In genomic region chr12:104433214-104433613, GRCm38 (mm10) we compare ENCODE assay signal across 24 mouse cellular contexts. TPM values are rescaled to one million over a fixed set of nuclear protein-coding genes. Genes with fewer than 3 reads are reported as not detected.
DNase-seq lines count a peak whose midpoint lies in the region; ATAC-seq and TF ChIP-seq lines count a peak whose summit lies in the region.
"Had no signal": no experiment of that assay in that cellular context is flagged by ENCODE, and none has a peak within 500 bp of the region (broad histone marks: within the 10 kb centered on the region; RNA-seq: fewer than 3 reads in every experiment).

No protein-coding gene starts in this region.

- no peaks in the 10 kb centered on the region for H3K9me3 ChIP-seq in forebrain, embryonic 11.5 days (ENCODE audit: control insufficient read depth, low read length)
- no peaks in the 10 kb centered on the region for H3K9me3 ChIP-seq in forebrain, embryonic 12.5 days
- H3K9me3 ChIP-seq in midbrain, embryonic 15.5 days = no peaks in the 10 kb centered on the region
- no peaks in the 10 kb centered on the region for H3K9me3 ChIP-seq in midbrain, embryonic 14.5 days (ENCODE audit: control insufficient read depth, low read length)
- H3K9me3 ChIP-seq in ES-Bruce4 (replicated peaks; ENCODE audit: control insufficient read depth, insufficient read depth, low read length, poor library complexity, severe bottlenecking) = no peaks in the 10 kb centered on the region
- H3K9me3 ChIP-seq: heart, embryonic 13.5 days had no signal

- H3K27ac ChIP-seq in forebrain, embryonic 11.5 days (ENCODE audit: low read depth, low read length) = no peak overlapping the region
- H3K27ac ChIP-seq in forebrain, embryonic 12.5 days = no peak overlapping the region
- no peak overlapping the region for H3K27ac ChIP-seq in midbrain, embryonic 15.5 days
- H3K27ac ChIP-seq in midbrain, embryonic 14.5 days (replicated peaks; ENCODE audit: low read depth, low read length) = no peak overlapping the region
- no peak overlapping the region for H3K27ac ChIP-seq in ES-Bruce4 (ENCODE audit: insufficient read depth, low read length)
- H3K27ac ChIP-seq: heart, embryonic 13.5 days; kidney, postnatal 0 days; liver, embryonic 14.5 days; macrophage had no signal

- TF ChIP-seq EP300 in ES-Bruce4 (IDR thresholded peaks at IDR 0.05; ENCODE audit: insufficient read depth, low read depth, low read length) = peak; percentile 78

- no peaks in the 10 kb centered on the region for H3K36me3 ChIP-seq in forebrain, embryonic 11.5 days (ENCODE audit: control insufficient read depth, insufficient read depth, low read length)
- no peaks in the 10 kb centered on the region for H3K36me3 ChIP-seq in forebrain, embryonic 12.5 days (replicated peaks)
- H3K36me3 ChIP-seq in midbrain, embryonic 15.5 days (replicated peaks) = no peaks in the 10 kb centered on the region
- H3K36me3 ChIP-seq in midbrain, embryonic 14.5 days (ENCODE audit: control insufficient read depth, insufficient read depth, low read length) = no peaks in the 10 kb centered on the region
- H3K36me3 ChIP-seq in ES-Bruce4 (ENCODE audit: control insufficient read depth, insufficient read depth, low read length, poor library complexity, severe bottlenecking) = no peaks in the 10 kb centered on the region
- H3K36me3 ChIP-seq: G1E; heart, embryonic 13.5 days had no signal

- no peak for TF ChIP-seq POLR2A in ES-Bruce4 (IDR thresholded peaks at IDR 0.05; ENCODE audit: insufficient read depth, low read length)

- no peak for TF ChIP-seq CTCF in ES-Bruce4 (IDR thresholded peaks at IDR 0.05; ENCODE audit: low read depth, low read length)

- DNase-seq in forebrain, embryonic 11.5 days (ENCODE audit: low spot score) = no peak
- DNase-seq in midbrain, embryonic 14.5 days = no peak
- peak; percentile 94 for DNase-seq in ZHBTc4 (ENCODE audit: low read depth, low spot score)
- no peak for DNase-seq in cerebellum, postnatal 25 days
- DNase-seq: cerebellum, adult 11 months; cerebellum, adult 9-10 months; forebrain, postnatal 0 days; heart, postnatal 10 days; liver; lung, adult 2 months; lung, postnatal 10 days; thymus, adult 2 months; thymus, postnatal 36 days had no signal

- H3K4me3 ChIP-seq in forebrain, embryonic 11.5 days (ENCODE audit: low read depth, low read length) = no peak overlapping the region
- no peak overlapping the region for H3K4me3 ChIP-seq in forebrain, embryonic 12.5 days (replicated peaks)
- no peak overlapping the region for H3K4me3 ChIP-seq in midbrain, embryonic 15.5 days
- no peak overlapping the region for H3K4me3 ChIP-seq in midbrain, embryonic 14.5 days (replicated peaks; ENCODE audit: low read depth, low read length)
- no peak overlapping the region for H3K4me3 ChIP-seq in ES-Bruce4 (ENCODE audit: low read depth, low read length)
- H3K4me3 ChIP-seq: heart, embryonic 13.5 days had no signal

- WGBS in forebrain, embryonic 11.5 days = 20% methylated on average over 7 of the region's 7 CpGs
- 14% methylated on average over 7 of the region's 7 CpGs for WGBS in forebrain, embryonic 12.5 days
- 19% methylated on average over 7 of the region's 7 CpGs for WGBS in midbrain, embryonic 15.5 days
- WGBS in midbrain, embryonic 14.5 days = 18% methylated on average over 7 of the region's 7 CpGs

- no peaks in the 10 kb centered on the region for H3K4me1 ChIP-seq in forebrain, embryonic 11.5 days (replicated peaks; ENCODE audit: control insufficient read depth, insufficient read depth, low read length)
- H3K4me1 ChIP-seq in forebrain, embryonic 12.5 days = peaks cover 4% of the 10 kb centered on the region
- no peaks in the 10 kb centered on the region for H3K4me1 ChIP-seq in midbrain, embryonic 15.5 days
- H3K4me1 ChIP-seq in midbrain, embryonic 14.5 days (ENCODE audit: control insufficient read depth, insufficient read depth, low read length) = no peaks in the 10 kb centered on the region
- no peaks in the 10 kb centered on the region for H3K4me1 ChIP-seq in ES-Bruce4 (ENCODE audit: control insufficient read depth, insufficient read depth, low read length)
- H3K4me1 ChIP-seq: heart, embryonic 13.5 days had no signal

- H3K27me3 ChIP-seq in forebrain, embryonic 11.5 days (ENCODE audit: control insufficient read depth, insufficient read depth, low read length) = no peaks in the 10 kb centered on the region
- H3K27me3 ChIP-seq in forebrain, embryonic 12.5 days = no peaks in the 10 kb centered on the region
- no peaks in the 10 kb centered on the region for H3K27me3 ChIP-seq in midbrain, embryonic 15.5 days (replicated peaks)
- H3K27me3 ChIP-seq in midbrain, embryonic 14.5 days (ENCODE audit: control insufficient read depth, insufficient read depth, low read length) = no peaks in the 10 kb centered on the region
- H3K27me3 ChIP-seq in ES-Bruce4 (ENCODE audit: control insufficient read depth, insufficient read depth, low read length, poor library complexity, severe bottlenecking) = no peaks in the 10 kb centered on the region

- no peak overlapping the region for H3K9ac ChIP-seq in forebrain, embryonic 11.5 days (ENCODE audit: low read length)
- H3K9ac ChIP-seq in forebrain, embryonic 12.5 days = no peak overlapping the region
- H3K9ac ChIP-seq in midbrain, embryonic 15.5 days = no peak overlapping the region
- no peak overlapping the region for H3K9ac ChIP-seq in midbrain, embryonic 14.5 days (replicated peaks; ENCODE audit: low read length)
- no peak overlapping the region for H3K9ac ChIP-seq in ES-Bruce4 (ENCODE audit: low read depth, poor library complexity, severe bottlenecking)
- H3K9ac ChIP-seq: forebrain, postnatal 0 days; heart, embryonic 13.5 days; liver, embryonic 14.5 days had no signal

- no peak overlapping the region for H3K4me2 ChIP-seq in forebrain, embryonic 11.5 days (ENCODE audit: low read depth, low read length, severe bottlenecking)
- H3K4me2 ChIP-seq in forebrain, embryonic 12.5 days = no peak overlapping the region
- H3K4me2 ChIP-seq in midbrain, embryonic 15.5 days = no peak overlapping the region
- H3K4me2 ChIP-seq in midbrain, embryonic 14.5 days (ENCODE audit: low read length) = no peak overlapping the region
- H3K4me2 ChIP-seq: heart, embryonic 13.5 days had no signal

- ATAC-seq in forebrain, embryonic 11.5 days (replicated peaks; ENCODE audit: low FRiP score) = peak; percentile 55; the same call in 1 of the 2 replicates
- no peak for ATAC-seq in forebrain, embryonic 12.5 days (ENCODE audit: low FRiP score)
- 0 out of 2 replicates have a peak, but pooled peaks have one; percentile 21 for ATAC-seq in midbrain, embryonic 15.5 days (replicated peaks)
- no peak for ATAC-seq in midbrain, embryonic 14.5 days (ENCODE audit: low FRiP score, low TSS enrichment)
- ATAC-seq: forebrain, postnatal 0 days had no signal

RNA-seq across cellular contexts. Expression of gene Serpina3n, which starts 26.7 kb away (rescaled TPM):
- polyA plus RNA-seq in forebrain, embryonic 11.5 days (2014; fragmentation: Nextera tagmentation; extraction: Ambion mirVana) = not detected in 2 replicates
- polyA plus RNA-seq in forebrain, embryonic 12.5 days (2016; fragmentation: Nextera tagmentation; extraction: Ambion mirVana) = not detected in 2 replicates
- 0.44 and 0.47 TPM in 2 replicates for polyA plus RNA-seq in midbrain, embryonic 15.5 days (2015; fragmentation: Nextera tagmentation; extraction: Ambion mirVana)
- 0.16 and 0.24 TPM in 2 replicates for polyA plus RNA-seq in midbrain, embryonic 14.5 days (2014; fragmentation: Nextera tagmentation; extraction: Ambion mirVana)
- 0.94 and 0.99 TPM in 2 replicates for polyA plus RNA-seq in ES-Bruce4 (2011; ENCODE audit: insufficient read depth, insufficient read length, low read depth, missing spikeins)
- polyA plus RNA-seq: G1E; intestine, embryonic 14.5 days; limb, embryonic 11.5 days; macrophage had no signal

RNA-seq across cellular contexts. Expression of gene Gsc, which starts 39.9 kb away (rescaled TPM):
- polyA plus RNA-seq in forebrain, embryonic 11.5 days (2014; fragmentation: Nextera tagmentation; extraction: Ambion mirVana) = 0.71 and 1.2 TPM in 2 replicates
- polyA plus RNA-seq in forebrain, embryonic 12.5 days (2016; fragmentation: Nextera tagmentation; extraction: Ambion mirVana) = 1.4 and 2.2 TPM in 2 replicates
- polyA plus RNA-seq in midbrain, embryonic 15.5 days (2015; fragmentation: Nextera tagmentation; extraction: Ambion mirVana) = 0.13 and 0.26 TPM in 2 replicates
- polyA plus RNA-seq in midbrain, embryonic 14.5 days (2014; fragmentation: Nextera tagmentation; extraction: Ambion mirVana) = not detected in 2 replicates
- polyA plus RNA-seq in ES-Bruce4 (2011; ENCODE audit: insufficient read depth, insufficient read length, low read depth, missing spikeins) = 0.63 TPM in 1 of 2 replicates, not detected in the other
- polyA plus RNA-seq: forebrain, postnatal 0 days; G1E; kidney, postnatal 0 days; large intestine, adult 2 months; macrophage had no signal

Comparison
In these comparisons a context has a peak if more than half of its experiments do, and no peak if none do; other contexts are left out.
1. ATAC-seq: peak in forebrain, embryonic 11.5 days (single experiment) and midbrain, embryonic 15.5 days (single experiment); none in forebrain, embryonic 12.5 days (single experiment) and midbrain, embryonic 14.5 days (single experiment).